Mouse (Mus musculus) urinary bladder, postnatal 36 days (tissue): Measurements from ENCODE around the gene Tpcn2.

Experiments
- DNase-seq, 2 experiments: peaks; one replicate each; pipeline ENCODE4 v3.0.0; 2022; ENCODE audit warnings: low spot score in 2 of 2, mixed read lengths in 1 of 2

The Tpcn2 gene

DNA sequence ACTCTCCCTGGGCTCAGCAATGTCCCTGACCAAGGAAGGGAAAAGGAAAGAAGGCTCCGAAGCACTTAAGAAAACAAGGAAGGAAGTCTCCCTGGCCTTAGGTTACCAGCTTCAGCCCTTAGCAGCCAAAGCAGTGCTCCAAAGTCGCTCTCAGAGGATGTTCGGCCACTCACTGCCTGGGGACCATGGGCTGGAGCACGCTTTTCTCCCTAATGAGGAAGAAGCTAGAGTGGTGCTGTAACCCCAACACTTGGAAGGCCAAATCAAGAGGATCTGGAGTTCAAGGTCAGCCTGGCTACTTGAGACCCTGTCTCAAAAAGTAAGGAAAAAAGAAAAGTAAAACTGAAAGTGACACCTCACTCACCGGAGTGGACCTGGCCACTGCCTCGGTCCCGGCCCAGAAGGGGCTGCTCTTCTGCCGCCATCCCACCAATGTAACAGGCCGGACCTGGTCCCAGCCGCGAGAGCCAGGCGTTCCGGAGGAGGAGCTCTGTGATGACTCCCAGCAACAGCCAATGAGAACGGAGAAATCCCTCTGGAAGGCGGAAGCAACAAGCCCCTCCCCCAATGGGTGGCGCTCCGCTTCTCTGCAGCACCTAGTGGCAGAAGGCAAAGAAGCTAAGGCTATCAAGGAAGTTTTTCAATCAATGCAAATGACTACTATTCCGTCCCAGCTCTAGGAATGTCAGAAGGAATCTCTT, at the start of gene Tpcn2:
Gene Tpcn2 (minus strand): TSS at position 525 of the 701 bp plus-strand sequence.
- peak; percentile 90 to 94 for DNase-seq

DNA sequence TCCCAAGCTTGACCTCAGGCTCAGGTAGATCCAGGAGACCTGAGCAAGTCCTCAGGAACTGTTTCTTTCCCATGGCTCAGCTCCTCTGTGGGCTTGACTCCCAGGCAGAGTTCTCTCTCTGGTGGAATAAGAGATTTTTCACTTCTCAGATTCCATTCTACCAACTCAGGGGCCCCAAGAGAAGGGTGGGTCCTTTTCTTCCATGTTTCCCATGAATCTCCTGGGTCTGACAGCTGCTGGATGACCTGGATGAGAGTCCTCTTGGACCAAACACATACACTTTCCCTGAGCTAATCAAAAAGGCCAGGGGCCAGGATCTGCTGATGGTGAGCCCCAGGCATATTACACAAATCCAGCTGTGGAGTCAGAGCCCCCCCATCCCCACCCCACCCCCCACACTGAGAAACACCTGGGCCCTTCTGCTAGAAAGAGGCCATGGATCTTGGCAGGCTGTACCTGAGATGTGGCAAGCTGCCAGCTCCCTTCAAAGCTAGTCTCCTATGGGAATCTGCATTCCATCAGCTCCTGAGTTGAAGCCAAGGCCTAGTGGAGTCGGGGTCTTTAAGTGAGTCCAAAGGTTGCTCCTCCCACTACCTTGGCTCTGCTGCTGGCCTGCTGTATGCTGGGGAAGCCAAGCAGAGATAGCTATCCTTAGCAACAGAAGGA, 48.7 kb upstream of the Tpcn2 start:
- no peak for DNase-seq

DNA sequence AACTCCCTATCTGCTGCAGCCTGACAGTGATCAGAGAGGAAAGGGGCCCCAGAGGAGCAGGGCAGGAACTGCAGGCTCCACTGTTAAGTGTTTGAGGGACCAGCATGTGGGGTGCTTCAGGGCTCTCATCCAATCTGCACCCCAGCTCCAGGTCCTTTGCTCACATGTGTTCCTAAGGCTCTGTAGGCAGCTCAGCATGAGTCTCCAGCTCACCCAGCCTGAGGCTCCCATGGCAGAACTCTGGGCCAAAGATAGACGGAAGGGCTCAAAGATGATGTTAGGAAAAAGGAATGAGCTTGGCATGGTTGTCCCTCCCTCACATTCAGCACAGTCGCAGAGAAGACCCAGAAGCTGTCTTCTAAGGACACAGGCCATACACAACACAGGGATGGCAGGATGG, 46.8 kb upstream of the Tpcn2 start:
- no peak for DNase-seq

DNA sequence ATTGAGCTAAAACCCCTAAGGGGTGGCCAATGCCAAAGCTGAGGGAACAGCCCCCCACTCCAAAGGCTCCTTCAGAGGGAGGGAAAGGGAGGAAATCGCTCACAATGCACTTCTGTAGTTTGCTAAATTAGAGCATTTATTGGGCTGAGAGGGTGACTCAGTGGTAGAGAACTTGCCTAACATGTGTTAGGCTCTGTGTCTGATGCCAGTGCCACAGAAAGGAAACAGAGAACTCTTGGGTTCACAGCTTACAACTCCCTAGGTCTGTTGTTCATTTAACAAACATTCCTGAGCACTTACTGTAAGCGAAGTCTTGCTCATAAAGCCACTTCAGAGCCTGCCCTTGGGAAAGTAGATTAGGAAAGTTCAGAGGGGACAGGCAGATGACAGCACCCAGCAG, 46.2 kb upstream of the Tpcn2 start:
- no peak for DNase-seq

DNA sequence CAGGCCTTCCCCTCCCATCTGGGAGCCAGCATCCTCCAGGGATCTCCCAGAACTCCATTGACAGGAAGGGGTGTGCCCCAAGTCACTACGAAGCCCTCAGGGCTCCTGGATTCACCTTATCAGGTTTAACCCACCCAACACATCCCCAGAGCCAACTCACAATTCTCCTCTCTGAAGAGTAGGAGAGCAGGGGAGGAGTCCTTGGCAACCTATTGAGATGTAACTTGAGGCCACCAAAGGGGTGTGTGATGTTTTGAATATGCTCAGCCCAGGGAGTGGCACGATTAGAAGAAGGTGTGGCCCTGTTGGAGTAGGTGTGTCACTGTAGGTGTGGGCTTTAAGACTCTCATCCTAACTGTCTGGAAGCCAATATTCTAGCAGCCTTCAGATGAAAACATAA, 41.9 kb upstream of the Tpcn2 start:
- DNase-seq: no peak

DNA sequence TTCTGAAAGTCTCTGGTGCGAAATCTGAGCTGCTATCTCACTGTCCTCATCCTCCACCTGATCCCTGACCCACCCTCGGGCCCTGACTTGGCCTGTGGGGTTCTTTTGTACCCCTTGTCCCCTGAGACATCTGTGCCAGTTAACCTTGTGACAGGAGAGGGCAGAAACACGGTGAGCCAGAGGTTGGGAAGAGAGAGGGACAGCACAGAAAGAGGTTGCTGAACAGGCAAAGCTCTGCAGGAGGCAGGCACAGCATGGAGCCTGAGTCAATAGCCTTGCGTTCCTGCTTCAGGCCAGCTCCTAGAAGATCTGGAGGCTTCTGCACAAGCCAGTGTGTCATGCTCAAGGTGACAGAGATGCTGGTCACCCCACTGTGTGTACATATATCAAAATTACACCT, 39.8 kb upstream of the Tpcn2 start:
- no peak for DNase-seq

DNA sequence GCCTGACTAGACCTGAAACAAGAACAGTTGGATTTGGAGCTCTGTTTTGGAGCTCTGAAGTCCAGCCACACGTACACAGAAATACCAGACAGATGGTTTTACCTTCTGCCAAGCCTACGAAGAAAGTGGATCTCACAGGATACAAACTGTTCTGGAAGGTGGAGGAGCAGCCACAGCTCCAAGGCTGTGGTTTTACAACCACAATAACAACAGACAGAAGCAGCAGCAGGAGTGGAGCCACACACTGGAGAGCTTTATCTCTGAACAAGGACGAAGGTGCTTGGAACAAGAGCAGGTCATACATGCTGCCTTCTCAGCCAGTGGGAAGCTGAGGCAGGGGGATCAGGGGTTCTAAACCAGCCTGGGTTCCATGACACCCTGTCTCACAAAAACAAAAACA, 35.7 kb upstream of the Tpcn2 start:
- no peak for DNase-seq

DNA sequence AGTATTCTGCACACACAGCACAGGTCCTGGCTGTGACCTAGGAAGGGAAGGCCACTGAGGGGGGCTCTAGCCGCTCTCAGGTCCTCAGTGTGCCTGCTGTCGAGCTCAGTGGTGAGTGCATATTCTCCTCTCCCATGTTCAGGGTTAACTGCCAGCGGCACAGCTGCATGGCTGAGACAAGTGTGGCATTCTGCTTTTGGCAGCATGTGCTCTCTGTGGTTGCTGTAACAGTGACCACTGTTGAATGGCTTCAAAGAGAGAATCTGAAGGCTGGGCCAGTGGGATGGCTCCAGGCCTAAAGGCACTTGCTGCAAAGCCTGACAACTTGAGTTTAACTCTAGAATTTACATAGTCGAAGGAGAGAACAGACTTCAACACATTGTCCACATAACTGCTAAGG, 33.7 kb upstream of the Tpcn2 start:
- no peak for DNase-seq

DNA sequence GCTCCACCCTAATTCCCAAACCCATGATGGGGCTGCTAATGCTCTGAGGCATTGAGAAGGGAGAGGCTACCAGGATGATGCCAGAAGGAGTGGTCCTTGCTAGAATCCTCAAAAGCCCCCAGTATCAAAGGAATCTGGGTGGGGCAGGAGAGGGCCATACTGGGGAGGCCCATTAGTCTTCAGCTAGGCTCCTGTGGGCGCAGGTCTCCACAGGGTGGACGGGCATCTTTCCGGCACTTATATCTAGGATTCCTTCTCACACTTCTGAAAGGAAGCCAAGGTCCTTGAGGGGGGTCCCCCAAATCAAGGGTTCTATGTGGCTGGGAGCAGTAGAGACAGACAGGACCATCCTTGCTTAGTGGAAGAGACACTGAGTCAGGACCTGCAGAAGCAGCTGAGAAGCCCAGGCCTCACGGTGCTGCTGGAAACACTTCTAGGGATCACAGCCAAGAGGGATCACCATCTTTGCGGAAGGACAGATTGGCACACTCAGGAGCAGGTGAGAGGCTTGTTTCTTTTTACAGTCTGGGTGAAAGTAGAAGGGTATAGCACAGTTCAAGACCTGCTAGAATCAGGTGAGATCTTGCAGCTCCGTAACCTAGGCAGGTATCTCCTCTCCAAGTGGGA, 31.1 kb upstream of the Tpcn2 start, which contains the start of gene Mrgprd:
Gene Mrgprd (plus strand): TSS at position 51 of the 627 bp plus-strand sequence.
- DNase-seq: no peak

DNA sequence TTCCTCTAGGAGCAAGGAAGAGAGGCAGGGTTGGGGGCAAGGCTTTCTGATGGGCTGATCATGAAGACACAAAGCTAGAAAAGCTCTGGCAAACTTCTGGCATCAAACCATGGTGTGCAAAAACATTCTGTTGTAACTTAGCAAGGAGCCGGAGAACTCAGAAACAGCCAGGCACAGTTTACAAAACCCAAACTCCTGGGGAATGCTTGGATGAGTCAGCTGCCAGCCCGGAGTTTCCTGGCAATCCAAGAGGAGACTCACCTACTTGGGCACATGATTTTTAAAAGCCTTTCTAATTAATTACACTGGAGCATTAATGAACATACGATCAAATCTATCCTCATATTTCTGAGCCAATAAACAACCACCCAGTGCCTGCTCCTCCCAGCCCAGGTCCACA, 28.3 kb upstream of the Tpcn2 start:
- DNase-seq: no peak

DNA sequence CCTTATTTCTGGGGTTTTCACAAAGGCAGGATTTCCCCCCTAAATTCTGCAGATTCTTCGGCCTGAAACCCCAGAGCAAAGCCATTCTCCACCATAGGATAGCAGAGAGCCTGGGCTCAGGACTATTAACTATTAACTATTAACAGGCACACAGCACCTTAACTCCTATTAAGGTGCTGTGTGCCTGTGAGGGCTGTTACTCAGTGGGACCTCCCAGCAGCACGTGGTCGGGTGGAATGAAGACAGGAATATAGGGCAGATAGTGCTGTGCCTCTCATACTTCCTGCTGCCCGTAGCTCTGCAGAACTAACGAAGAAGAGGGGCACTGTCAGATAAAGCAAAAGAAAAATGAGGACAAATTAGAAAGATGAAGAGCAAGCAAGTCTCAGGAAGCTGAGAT, 26.7 kb upstream of the Tpcn2 start:
- DNase-seq: no peak

DNA sequence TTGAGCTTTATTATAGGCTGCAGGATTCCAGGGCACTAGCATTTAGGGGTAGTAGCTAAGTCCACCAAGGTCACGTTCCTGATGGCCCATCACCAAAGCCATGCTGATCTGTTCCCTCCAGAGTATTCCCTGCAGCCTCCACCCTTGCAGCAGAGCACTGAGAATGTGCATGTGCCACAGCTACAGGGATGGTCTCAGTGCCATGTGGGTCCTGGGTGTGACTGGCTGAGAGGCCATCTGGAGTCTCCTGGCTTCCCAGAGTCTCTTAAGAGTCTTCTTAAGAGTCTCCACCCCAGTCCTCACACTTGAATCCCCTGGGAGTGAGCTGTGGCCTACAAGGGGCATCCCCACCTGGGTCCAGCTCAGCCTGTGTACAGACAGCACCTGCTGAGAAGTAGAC, 26.1 kb upstream of the Tpcn2 start:
- no peak for DNase-seq

DNA sequence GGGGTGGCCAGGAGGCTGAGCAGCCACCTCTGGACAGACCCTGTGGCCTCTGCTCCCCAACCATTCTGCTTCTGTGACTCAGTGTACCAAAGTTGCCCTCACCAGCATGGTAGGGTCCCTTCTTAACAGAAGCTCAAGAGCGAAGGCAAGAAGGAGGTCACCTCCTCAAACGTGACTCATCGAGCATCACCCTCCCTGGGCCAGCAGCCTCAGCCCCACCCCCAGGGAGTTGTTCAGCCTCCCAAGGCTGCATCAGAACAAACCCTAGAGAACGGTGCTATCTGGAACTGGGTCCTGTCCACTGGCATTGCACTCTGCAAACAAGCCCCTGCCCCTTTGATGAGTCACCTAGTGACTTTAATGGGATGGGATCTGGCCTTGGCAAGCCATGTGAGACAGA, 25.1 kb upstream of the Tpcn2 start:
- DNase-seq: peak in 1 of 2 experiments; percentile 40

DNA sequence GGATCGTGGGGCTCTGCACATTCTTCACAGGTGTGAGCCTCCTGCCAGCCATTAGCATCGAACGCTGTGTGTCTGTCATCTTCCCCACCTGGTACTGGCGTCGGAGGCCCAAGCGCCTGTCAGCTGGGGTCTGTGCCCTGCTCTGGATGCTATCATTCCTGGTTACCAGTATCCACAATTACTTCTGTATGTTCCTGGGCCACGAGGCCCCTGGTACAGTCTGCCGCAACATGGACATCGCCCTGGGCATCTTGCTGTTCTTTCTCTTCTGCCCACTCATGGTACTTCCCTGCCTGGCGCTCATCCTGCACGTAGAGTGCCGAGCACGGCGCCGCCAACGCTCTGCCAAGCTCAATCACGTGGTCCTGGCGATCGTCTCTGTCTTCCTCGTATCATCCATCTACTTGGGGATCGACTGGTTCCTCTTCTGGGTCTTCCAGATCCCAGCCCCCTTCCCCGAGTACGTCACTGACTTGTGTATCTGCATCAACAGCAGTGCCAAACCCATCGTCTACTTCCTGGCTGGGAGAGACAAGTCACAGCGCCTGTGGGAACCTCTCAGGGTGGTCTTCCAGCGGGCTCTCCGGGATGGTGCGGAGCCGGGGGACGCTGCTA, 24.4 kb upstream of the Tpcn2 start:
- no peak for DNase-seq

DNA sequence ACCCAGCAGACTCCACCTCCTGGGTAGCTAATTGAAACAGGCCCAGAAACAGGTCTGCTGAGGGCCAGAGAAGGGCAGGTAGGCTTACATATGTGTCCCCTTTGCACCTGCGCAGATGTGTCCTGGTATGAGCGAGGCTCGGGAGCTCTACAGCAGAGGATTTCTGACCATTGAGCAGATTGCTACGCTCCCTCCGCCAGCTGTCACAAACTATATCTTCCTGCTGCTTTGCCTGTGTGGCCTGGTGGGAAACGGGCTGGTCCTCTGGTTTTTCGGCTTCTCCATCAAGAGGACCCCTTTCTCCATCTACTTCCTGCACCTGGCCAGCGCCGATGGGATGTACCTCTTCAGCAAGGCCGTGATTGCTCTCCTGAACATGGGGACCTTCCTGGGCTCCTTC, 23.8 kb upstream of the Tpcn2 start:
- no peak for DNase-seq

DNA sequence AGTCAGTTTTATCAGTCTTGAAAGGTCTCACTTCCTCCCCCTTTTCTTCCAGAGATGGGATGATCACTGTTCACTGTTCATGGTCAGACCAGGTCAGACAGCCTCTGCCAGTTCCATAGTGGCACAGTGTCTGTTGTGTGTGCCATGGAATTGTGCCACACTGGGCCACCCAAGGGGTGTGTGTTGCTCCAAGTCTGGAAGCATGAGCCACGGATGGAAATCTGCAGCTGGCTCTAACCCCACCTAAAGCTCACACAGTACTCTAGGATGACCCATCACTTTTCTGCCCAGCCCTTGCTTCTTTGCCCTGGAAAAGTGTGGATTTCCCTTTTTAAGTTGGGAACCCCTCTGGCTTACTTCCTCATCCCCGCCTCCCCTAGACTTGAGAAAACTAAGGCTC, 20.3 kb upstream of the Tpcn2 start:
- no peak for DNase-seq

DNA sequence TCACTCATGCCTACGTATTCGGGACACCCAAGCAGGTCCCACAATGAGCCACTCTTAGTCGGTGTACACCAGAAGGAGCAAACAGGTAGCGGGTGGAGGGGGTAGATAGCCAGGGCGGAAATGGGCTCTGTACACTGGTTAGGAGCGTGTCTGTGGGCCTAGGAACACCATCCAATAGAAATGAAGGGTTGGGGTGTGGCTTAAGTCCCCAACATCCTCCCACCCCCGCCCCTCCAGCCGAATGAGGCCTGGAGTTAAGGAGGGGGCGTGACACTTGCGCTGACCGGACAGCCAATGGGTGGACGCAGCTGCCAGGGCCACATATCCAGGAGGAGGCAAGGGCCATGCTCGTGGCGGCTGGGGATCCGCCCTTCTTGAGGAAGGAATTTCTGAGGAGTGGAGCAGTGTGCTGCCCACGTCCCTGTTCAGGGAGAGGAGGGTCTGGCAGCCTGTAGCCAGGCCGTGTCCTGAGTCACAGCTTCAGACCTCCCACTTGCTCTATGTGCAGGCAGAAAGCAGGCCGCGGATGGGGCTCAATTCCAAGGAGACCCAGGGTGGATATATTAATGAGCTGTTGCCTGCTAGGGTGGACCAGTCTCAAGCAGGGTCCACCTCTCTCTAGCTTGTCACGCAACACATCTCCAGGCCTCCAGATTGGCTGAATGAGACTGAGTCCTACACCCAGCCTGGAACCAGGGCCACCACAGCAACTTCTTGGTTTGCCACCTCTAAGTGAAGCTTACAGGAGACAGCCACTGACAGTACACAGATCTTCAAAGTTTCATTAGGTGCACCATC, 18.9 kb upstream of the Tpcn2 start:
- peak; percentile 52 to 77 for DNase-seq

DNA sequence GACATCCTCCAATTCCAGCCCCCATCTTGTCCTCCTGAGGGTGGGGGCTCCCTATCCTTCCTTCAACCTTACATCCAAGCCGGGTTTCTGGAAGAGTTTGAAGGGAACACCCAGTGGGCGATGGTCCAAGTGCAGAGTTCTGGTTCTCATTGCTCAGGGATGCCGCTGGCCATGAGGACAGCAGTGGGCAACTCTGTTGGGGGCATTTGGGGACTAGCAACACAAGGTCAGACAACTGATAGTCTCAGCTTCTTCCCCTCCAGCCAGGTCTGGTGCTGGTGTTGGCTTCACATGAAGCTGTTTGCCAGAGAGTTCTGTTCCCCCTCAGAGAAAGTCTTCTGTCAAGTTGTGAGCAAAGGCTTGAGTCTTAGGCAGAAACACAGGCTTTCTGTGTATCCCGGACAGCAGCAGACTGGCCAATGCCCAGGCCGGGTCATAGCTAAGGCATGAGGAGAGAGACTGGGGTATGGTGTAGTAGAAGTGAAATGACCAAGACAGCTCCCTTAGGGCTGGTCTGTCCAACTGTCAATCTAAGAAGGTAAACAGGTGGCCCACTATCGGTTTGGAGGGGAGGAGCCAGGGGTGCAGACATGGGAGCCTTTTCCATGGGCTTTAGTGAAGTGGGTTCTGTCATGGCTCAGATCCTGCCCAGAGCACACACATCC, 17.7 kb upstream of the Tpcn2 start:
- peak in 1 of 2 experiments; percentile 44 for DNase-seq

DNA sequence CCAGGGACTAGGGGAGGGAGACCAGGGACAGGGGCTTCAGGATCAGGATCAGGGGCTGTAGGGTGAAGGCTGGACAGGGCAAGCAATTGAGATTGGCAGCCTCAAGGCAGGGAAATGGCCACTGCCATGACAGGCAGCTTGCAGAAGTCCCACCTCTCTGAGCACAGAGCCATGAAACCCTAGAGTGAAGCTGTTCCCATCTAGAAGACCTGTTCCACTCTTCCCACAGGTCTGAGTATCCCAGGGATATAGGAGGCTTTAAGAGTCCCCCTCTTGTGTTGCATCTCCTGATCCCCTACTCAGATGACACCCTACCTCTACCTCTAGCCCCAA, 17.2 kb upstream of the Tpcn2 start:
- no peak for DNase-seq

DNA sequence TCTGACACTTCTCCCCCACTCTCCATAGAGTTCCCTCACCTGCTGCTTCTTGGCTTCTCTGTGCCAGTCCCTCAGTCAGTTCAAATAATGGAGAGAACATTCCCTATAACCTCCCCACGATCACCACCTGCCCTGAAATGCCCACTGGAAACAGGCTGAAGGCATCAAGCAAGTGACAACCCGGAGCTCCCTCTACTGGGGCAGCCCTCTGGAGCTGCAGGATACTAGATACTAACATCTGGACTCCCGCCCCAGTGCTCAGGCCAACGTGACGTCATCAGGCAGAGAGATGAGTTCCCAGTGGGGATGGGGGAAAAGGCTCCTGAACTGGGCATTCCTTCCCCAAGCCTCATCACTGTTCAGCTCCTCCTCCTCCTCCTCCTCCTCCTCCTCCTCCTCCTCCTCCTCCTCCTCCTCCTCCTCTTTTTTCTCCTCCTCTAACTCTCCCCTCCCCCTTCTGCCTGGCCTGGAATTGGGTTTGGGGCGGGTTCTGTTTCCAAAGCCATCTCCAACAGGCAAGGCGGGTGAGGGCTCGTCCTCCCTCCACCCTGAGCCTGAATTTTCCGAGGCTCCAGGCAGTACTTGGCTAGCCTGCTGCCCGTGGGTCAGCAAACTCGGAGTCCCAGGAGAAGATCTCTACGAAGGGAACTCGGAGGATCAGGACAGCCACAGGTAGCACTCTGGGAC, 16.7 kb upstream of the Tpcn2 start, which contains the start of gene Mrgprf:
Gene Mrgprf (plus strand): TSS at position 508 of the 687 bp plus-strand sequence.
- peak; percentile 66 to 84 for DNase-seq
